Mouse (Mus musculus) liver, postnatal 0 days (tissue): ENCODE measurements around the gene Sufu. TPM values are rescaled to one million over a fixed set of nuclear protein-coding genes. Genes with fewer than 3 reads are reported as not detected.

ENCODE experiments used
- ATAC-seq: fragments of 200-750 bp; cut with Nextera tagmentation; 2 replicates; pipeline ENCODE4 v1.8.0; 2017; ENCODE audit warnings: mild to moderate bottlenecking, moderate library complexity
- DNase-seq: peaks from one replicate; pipeline ENCODE4 v3.0.0-alpha.2; 2016
- H3K27ac ChIP-seq: fragments of 300-500 bp; sonication (generic); 2 replicates; pipeline ENCODE4 v1.5.1; 2014; ENCODE audit warnings: antibody characterized with exemption, moderate library complexity, mild to moderate bottlenecking, low read depth
- H3K27me3 ChIP-seq: fragments of 300-500 bp; sonication (generic); 2 replicates; pipeline ENCODE4 v1.6.1; 2014; ENCODE audit warnings: low read length, control low read depth, mixed read lengths; ENCODE audit not compliant: insufficient read depth
- H3K36me3 ChIP-seq: fragments of 300-500 bp; sonication (generic); replicated peaks from 2 replicates; pipeline ENCODE4 v1.6.1; 2014; ENCODE audit warnings: mild to moderate bottlenecking, control low read depth, low read length, moderate library complexity, mixed read lengths; ENCODE audit not compliant: insufficient read depth
- H3K4me1 ChIP-seq: fragments of 300-500 bp; sonication (generic); 2 replicates; pipeline ENCODE4 v1.6.1; 2014; ENCODE audit warnings: antibody characterized with exemption, mild to moderate bottlenecking, control low read depth; ENCODE audit not compliant: insufficient read depth
- H3K4me2 ChIP-seq: fragments of 300-500 bp; sonication (generic); 2 replicates; pipeline ENCODE4 v1.6.1; 2014; ENCODE audit warnings: low read depth, mild to moderate bottlenecking, low read length, moderate library complexity, mixed read lengths
- H3K4me3 ChIP-seq: fragments of 300-500 bp; sonication (generic); 2 replicates; pipeline ENCODE4 v1.5.1; 2014; ENCODE audit warnings: low read depth, low read length
- H3K9ac ChIP-seq: fragments of 300-500 bp; sonication (generic); replicated peaks from 2 replicates; pipeline ENCODE4 v1.6.1; 2014; ENCODE audit warnings: mild to moderate bottlenecking, moderate library complexity
- H3K9me3 ChIP-seq: fragments of 300-500 bp; sonication (generic); 2 replicates; pipeline ENCODE4 v1.6.1; 2016; ENCODE audit warnings: mild to moderate bottlenecking, control low read depth, low read length, mixed read lengths
- CTCF ChIP-seq: sonication (generic); IDR thresholded peaks from 2 replicates; pipeline ENCODE4 v1.5.1; 2016; ENCODE audit warnings: antibody characterized with exemption, low read depth
- EP300 ChIP-seq: IDR thresholded peaks from 2 replicates; pipeline ENCODE4 v1.6.1; 2016; ENCODE audit warnings: antibody characterized with exemption, low read depth, mild to moderate bottlenecking
- WGBS: fragments of 180-500 bp; shearing (Covaris S2); extraction: QIAGEN DNeasy Blood & Tissue Kit; methylation state at CpG from one replicate; pipeline ENCODE4 v1.1.7; 2014; ENCODE audit not compliant: insufficient replicate concordance; 5-methylcytosine and 5-hydroxymethylcytosine counted together
- polyA plus RNA-seq: library from polyadenylated mRNA; unstranded; fragments of >200 nt; fragmentation: Nextera tagmentation; extraction: Ambion mirVana; gene quantifications from 2 replicates; pipeline ENCODE4 v1.2.1, GENCODE M21; 2015

Sufu gene
- polyA plus RNA-seq, 1 experiment from 2014 or later = 3.8 TPM

DNA sequence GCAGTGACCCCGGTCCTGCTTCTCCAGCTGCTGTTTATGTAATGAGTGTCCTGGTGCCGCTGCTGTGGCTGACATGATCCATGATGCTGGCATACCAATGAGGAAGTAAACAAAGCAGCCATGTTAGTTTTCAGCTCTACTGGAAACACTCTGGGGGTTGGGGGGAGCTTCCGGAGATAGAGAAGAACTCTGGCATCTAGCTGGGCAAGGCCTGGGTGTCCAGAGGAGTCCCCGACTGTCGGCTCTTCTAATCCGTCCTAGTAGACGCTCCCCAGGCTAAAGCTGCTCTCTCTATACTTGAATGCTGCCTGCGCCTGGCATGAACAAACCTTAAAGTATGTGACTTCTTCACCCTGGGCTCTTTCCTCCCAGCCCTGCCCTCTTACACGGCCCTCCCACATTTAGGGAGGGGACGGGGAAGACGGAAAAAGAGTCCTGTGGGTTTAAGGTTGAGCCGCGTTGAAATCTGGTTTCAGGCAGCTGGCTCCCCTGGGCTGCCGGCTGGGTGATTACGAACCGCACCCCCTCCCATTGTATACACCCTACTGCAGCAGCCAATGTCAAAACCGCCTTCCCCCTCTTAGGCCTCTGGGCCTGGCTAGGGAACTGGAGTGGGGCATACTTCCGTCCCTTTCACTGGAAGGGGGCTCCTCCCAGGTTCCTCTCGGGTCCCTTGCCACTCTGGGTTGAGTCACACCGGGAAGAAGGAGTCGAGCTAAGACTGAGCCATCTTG is 106.8 kb downstream of the Sufu start:
- DNase-seq (peak; percentile 85), ATAC-seq (peak; percentile 51)
- Histone ChIP-seq H3K27me3 (no peaks in the 10 kb centered on the region), H3K27ac (peak overlapping the region; percentile 99), H3K4me3 (peak overlapping the region; percentile 94), H3K4me1 (peaks cover 49% of the 10 kb centered on the region), H3K4me2 (peak overlapping the region; percentile 98), H3K36me3 (peaks cover 25% of the 10 kb centered on the region), H3K9me3 (no peaks in the 10 kb centered on the region), H3K9ac (peak overlapping the region; percentile 96)
- WGBS = under 1% methylated on average over 21 of the region's 21 CpGs
- TF ChIP-seq CTCF (no peak), EP300 (peak; percentile 76)

DNA sequence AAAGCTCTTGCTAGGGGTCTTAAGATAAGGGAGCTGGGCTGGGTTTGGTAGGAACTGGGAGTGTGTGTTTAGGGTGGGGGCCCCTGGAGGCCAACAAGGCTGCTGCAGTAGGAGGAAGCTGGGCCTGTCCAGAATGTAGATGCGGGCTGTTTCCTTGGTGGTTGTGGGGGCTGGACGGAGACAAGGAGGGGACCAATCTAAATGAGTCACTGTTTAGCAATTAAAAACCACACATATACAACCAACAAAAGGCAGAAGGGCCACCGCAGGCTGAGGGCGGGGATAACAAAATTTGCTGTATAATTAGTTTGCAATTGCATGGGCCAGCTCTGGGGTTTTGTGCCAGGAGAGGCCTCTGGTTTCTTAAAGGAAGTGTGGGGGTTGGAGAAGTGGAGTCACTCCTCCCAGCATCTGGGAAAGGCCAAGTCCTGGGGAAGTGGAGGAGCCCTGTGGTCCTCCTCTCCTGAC is 107.4 kb downstream of the Sufu start:
- Histone ChIP-seq H3K27ac (peak overlapping the region; percentile 99), H3K36me3 (peaks cover 28% of the 10 kb centered on the region), H3K9me3 (no peaks in the 10 kb centered on the region), H3K4me3 (peak overlapping the region; percentile 94), H3K9ac (peak overlapping the region; percentile 96), H3K4me2 (peak overlapping the region; percentile 98), H3K4me1 (peaks cover 53% of the 10 kb centered on the region), H3K27me3 (no peaks in the 10 kb centered on the region)
- TF ChIP-seq EP300 (0 out of 2 replicates have a peak, but pooled peaks have one; percentile 3), CTCF (peak; percentile 66)
- peak; percentile 24 for ATAC-seq
- DNase-seq = no peak
- WGBS = 5% methylated on average over 4 of the region's 4 CpGs

DNA sequence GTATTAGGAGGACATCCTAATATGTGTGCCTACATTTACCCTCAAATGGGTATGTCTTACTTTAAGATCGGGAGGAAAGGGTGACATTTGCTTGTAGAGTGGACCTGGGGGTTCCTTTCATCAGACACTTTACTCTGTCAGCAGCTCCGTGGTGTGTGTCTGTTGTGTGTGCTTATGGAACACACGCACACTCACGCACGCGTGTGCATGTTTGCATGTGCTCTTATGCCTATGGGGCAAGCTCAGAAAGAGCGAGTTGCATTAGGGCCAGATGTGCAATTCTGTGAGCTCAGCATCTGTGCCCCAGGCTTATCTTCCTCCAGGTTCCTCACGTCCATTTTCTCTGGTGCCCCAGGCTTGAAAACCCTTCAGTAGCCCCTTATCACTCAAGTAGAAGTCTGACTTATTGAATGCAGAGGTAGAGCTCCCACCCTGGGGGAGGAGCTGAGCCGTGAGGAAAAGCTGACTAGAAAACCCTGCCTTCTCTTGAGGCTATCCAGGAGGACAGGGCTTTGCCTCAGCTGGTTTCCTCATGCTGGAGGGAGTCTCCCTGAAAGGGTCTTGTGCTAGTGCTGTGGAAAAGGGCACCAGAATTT is 108.2 kb downstream of the Sufu start:
- Histone ChIP-seq H3K27me3 (no peaks in the 10 kb centered on the region), H3K36me3 (peaks cover 33% of the 10 kb centered on the region), H3K4me1 (peaks cover 61% of the 10 kb centered on the region), H3K27ac (peak overlapping the region; percentile 99), H3K4me3 (peak overlapping the region; percentile 94), H3K4me2 (peak overlapping the region; percentile 98), H3K9ac (peak overlapping the region; percentile 96), H3K9me3 (no peaks in the 10 kb centered on the region)
- TF ChIP-seq EP300 (no peak), CTCF (0 out of 2 replicates have a peak, but pooled peaks have one; percentile 0)
- no peak for ATAC-seq
- 39% methylated on average over 9 of the region's 9 CpGs for WGBS
- no peak for DNase-seq

DNA sequence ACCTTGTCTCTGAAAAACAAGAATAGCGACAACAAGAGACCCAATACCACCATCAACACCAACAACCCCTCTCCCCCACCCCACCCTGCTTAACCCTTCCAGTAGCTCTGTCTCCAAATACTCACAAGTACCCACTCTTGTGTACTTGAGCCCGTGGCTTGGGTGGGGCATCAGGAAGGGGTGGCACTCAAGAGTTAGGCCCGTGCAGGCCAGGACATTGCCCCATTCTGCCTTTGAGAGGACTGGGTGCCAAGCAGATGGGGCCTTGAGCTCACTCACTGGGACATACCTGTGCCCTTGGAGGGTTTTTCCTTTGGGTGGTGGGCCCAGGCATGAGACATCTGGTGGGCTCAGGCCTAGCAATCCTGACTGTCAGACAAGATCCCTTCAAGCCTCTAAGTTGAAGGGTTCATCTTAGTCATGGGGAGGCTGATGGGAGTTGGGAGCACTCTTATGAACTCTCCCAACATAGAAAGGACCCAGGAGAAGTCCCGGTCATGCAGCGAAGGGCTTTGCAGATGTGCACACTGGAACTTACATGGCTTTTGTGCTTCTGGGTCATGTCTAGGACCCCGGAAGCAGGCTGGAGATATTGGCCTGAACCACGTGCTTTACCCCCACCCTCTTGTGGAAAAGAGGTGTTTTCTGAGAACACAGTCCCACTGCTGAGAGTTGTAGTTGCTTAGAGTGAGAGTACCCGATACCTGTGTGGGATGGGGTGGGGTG is 109.1 kb downstream of the Sufu start:
- Histone ChIP-seq H3K27ac (peak overlapping the region; percentile 99), H3K4me3 (peak overlapping the region; percentile 94), H3K9me3 (no peaks in the 10 kb centered on the region), H3K9ac (peak overlapping the region; percentile 96), H3K4me1 (peaks cover 69% of the 10 kb centered on the region), H3K36me3 (peaks cover 41% of the 10 kb centered on the region), H3K4me2 (peak overlapping the region; percentile 98), H3K27me3 (no peaks in the 10 kb centered on the region)
- no peak for DNase-seq
- TF ChIP-seq EP300 = no peak
- TF ChIP-seq CTCF = no peak
- no peak for ATAC-seq
- WGBS = 49% methylated on average over 8 of the region's 8 CpGs

DNA sequence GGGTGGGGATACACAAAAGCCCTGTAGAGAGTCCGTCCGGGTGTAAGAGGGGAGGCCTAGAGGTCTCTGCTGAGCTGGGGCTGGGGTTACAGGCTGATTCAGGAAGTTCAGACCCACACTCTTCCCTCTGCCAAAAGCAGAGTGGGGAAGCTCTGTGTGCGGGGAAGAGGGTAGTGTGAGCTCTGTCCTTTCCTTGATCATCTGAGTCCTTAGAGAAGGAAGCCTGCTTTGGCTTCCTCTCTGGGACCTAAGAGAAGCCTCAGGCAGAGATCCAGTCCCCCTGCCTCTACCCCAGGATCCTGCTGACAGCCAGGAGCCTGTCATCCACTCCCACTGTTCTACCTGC is 109.6 kb downstream of the Sufu start:
- 35% methylated on average over 3 of the region's 3 CpGs for WGBS
- H3K4me3 ChIP-seq = peak overlapping the region; percentile 94
- ATAC-seq (no peak), DNase-seq (no peak)
- no peaks in the 10 kb centered on the region for H3K9me3 ChIP-seq
- H3K27me3 ChIP-seq = no peaks in the 10 kb centered on the region
- H3K4me1 ChIP-seq = peaks cover 74% of the 10 kb centered on the region
- H3K9ac ChIP-seq = peak overlapping the region; percentile 96
- TF ChIP-seq CTCF (no peak), EP300 (no peak)
- peak overlapping the region; percentile 98 for H3K4me2 ChIP-seq
- peak overlapping the region; percentile 99; the same call in 1 of the 2 replicates for H3K27ac ChIP-seq
- peaks cover 44% of the 10 kb centered on the region for H3K36me3 ChIP-seq

DNA sequence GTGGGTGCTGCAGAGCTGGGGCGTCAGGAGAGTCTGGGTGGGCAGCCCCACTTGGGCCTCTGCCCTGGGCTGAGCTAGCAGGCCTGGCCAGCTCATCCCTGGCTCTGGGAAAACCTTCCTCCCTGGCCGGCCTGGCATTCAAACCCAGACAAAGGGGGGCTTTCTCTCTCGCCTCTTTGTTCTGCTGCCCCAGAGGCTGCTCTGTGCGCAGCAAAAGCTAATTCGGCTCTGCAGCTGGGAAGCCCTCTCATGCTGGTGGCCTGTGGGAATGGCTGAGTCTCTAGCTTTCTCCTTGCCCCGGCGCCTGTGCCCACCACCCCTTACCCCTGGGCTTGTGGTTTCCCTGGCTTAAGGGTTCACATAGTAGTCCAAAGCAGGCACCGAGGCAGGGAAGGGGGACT is 110.5 kb downstream of the Sufu start:
- WGBS = 73% methylated on average over 8 of the region's 8 CpGs
- no peak for ATAC-seq
- no peaks in the 10 kb centered on the region for H3K27me3 ChIP-seq
- H3K4me2 ChIP-seq = 0 out of 2 replicates have a peak overlapping the region, but pooled peaks have one; percentile 98
- peak overlapping the region; percentile 96; the same call in 1 of the 2 replicates for H3K9ac ChIP-seq
- peaks cover 77% of the 10 kb centered on the region for H3K4me1 ChIP-seq
- no peak for DNase-seq
- H3K27ac ChIP-seq = peak overlapping the region; percentile 99; the same call in 1 of the 2 replicates
- no peak overlapping the region for H3K4me3 ChIP-seq
- H3K9me3 ChIP-seq = no peaks in the 10 kb centered on the region
- peaks cover 51% of the 10 kb centered on the region for H3K36me3 ChIP-seq
- TF ChIP-seq EP300 (no peak), CTCF (no peak)
